Mouse (Mus musculus) embryonic facial prominence, embryonic 13.5 days (tissue): ENCODE results near the gene Cadm2. TPM values are rescaled to one million over a fixed set of nuclear protein-coding genes. Genes with fewer than 3 reads are reported as not detected.

ENCODE experiments used
- ATAC-seq: fragments of 200-750 bp; cut with Nextera tagmentation; 2 replicates; pipeline ENCODE4 v1.8.0; 2017; ENCODE audit warnings: low read depth; ENCODE audit not compliant: insufficient number of reproducible peaks, insufficient read depth, low FRiP score, low TSS enrichment
- H3K27ac ChIP-seq: fragments of 300-500 bp; sonication (generic); 2 replicates; pipeline ENCODE4 v1.5.1; 2015; ENCODE audit warnings: moderate library complexity, mild to moderate bottlenecking, inconsistent platforms
- H3K27me3 ChIP-seq: fragments of 300-500 bp; sonication (generic); 2 replicates; pipeline ENCODE4 v1.6.1; 2015; ENCODE audit warnings: mild to moderate bottlenecking, inconsistent platforms
- H3K36me3 ChIP-seq: fragments of 300-500 bp; sonication (generic); 2 replicates; pipeline ENCODE4 v1.6.1; 2015; ENCODE audit warnings: mild to moderate bottlenecking, inconsistent platforms
- H3K4me1 ChIP-seq: fragments of 300-500 bp; sonication (generic); 2 replicates; pipeline ENCODE4 v1.6.1; 2015; ENCODE audit warnings: inconsistent platforms
- H3K4me2 ChIP-seq: fragments of 300-500 bp; sonication (generic); 2 replicates; pipeline ENCODE4 v1.6.1; 2015; ENCODE audit warnings: moderate library complexity, mild to moderate bottlenecking, inconsistent platforms
- H3K4me3 ChIP-seq: fragments of 300-500 bp; sonication (generic); 2 replicates; pipeline ENCODE4 v1.5.1; 2015; ENCODE audit warnings: mild to moderate bottlenecking, inconsistent platforms
- H3K9ac ChIP-seq: fragments of 300-500 bp; sonication (generic); 2 replicates; pipeline ENCODE4 v1.6.1; 2015; ENCODE audit warnings: mild to moderate bottlenecking, inconsistent platforms
- H3K9me3 ChIP-seq: fragments of 300-500 bp; sonication (generic); 2 replicates; pipeline ENCODE4 v1.6.1; 2016; ENCODE audit warnings: inconsistent platforms
- WGBS: fragments of 180-500 bp; shearing (Covaris S2); methylation state at CpG from one replicate; pipeline ENCODE4 v1.1.7; 2015; ENCODE audit warnings: mixed read lengths; 5-methylcytosine and 5-hydroxymethylcytosine counted together
- polyA plus RNA-seq: library from polyadenylated mRNA; unstranded; fragments of >200 nt; fragmentation: Nextera tagmentation; extraction: Ambion mirVana; gene quantifications from 2 replicates; pipeline ENCODE4 v1.2.1, GENCODE M21; 2015

Gene Cadm2
- polyA plus RNA-seq, 1 experiment from 2014 or later: 3.8 TPM

- Histone ChIP-seq H3K27ac (no peak overlapping the region), H3K4me1 (no peaks in the 10 kb centered on the region), H3K27me3 (no peaks in the 10 kb centered on the region), H3K36me3 (no peaks in the 10 kb centered on the region), H3K9me3 (no peaks in the 10 kb centered on the region), H3K4me2 (no peak overlapping the region), H3K4me3 (no peak overlapping the region), H3K9ac (no peak overlapping the region)
- no peak for ATAC-seq
- WGBS: 76% methylated on average over 5 of the region's 5 CpGs
Measured at GRCm38 (mm10) chr16:67243598-67243997, 377.1 kb downstream of the Cadm2 start.

- Histone ChIP-seq H3K4me2 (no peak overlapping the region), H3K9me3 (no peaks in the 10 kb centered on the region), H3K9ac (no peak overlapping the region), H3K4me1 (no peaks in the 10 kb centered on the region), H3K27ac (no peak overlapping the region), H3K36me3 (no peaks in the 10 kb centered on the region), H3K4me3 (no peak overlapping the region), H3K27me3 (no peaks in the 10 kb centered on the region)
- no peak for ATAC-seq
- 19% methylated on average over 1 of the region's 1 CpGs for WGBS
Measured at GRCm38 (mm10) chr16:67234862-67235261, 385.8 kb downstream of the Cadm2 start.

- no peak overlapping the region for H3K4me3 ChIP-seq
- H3K9ac ChIP-seq: no peak overlapping the region
- no peak overlapping the region for H3K27ac ChIP-seq
- no peak overlapping the region for H3K4me2 ChIP-seq
- H3K27me3 ChIP-seq: no peaks in the 10 kb centered on the region
- no peak for ATAC-seq
- H3K9me3 ChIP-seq: no peaks in the 10 kb centered on the region
- no peaks in the 10 kb centered on the region for H3K36me3 ChIP-seq
- H3K4me1 ChIP-seq: no peaks in the 10 kb centered on the region
- WGBS: 68% methylated on average over 1 of the region's 1 CpGs
Measured at GRCm38 (mm10) chr16:67226696-67227095, 394.0 kb downstream of the Cadm2 start.

- no peak overlapping the region for H3K9ac ChIP-seq
- no peak overlapping the region for H3K27ac ChIP-seq
- no peaks in the 10 kb centered on the region for H3K27me3 ChIP-seq
- no peaks in the 10 kb centered on the region for H3K36me3 ChIP-seq
- no peak overlapping the region for H3K4me2 ChIP-seq
- no peaks in the 10 kb centered on the region for H3K4me1 ChIP-seq
- H3K4me3 ChIP-seq: no peak overlapping the region
- no peak for ATAC-seq
- H3K9me3 ChIP-seq: no peaks in the 10 kb centered on the region
Measured at GRCm38 (mm10) chr16:67203329-67203728, 417.4 kb downstream of the Cadm2 start.

GRCm38 (mm10) chr16:67192852-67193415, 427.8 kb downstream of the Cadm2 start:
- H3K4me3 ChIP-seq: no peak overlapping the region
- H3K4me1 ChIP-seq: no peaks in the 10 kb centered on the region
- WGBS: 79% methylated on average over 4 of the region's 4 CpGs
- ATAC-seq: no peak
- H3K9me3 ChIP-seq: no peaks in the 10 kb centered on the region
- H3K36me3 ChIP-seq: no peaks in the 10 kb centered on the region
- no peaks in the 10 kb centered on the region for H3K27me3 ChIP-seq
- no peak overlapping the region for H3K27ac ChIP-seq
- no peak overlapping the region for H3K9ac ChIP-seq
- no peak overlapping the region for H3K4me2 ChIP-seq

GRCm38 (mm10) chr16:67192395-67192794, 428.3 kb downstream of the Cadm2 start:
- ATAC-seq: no peak
- H3K27ac ChIP-seq: no peak overlapping the region
- no peaks in the 10 kb centered on the region for H3K27me3 ChIP-seq
- no peaks in the 10 kb centered on the region for H3K9me3 ChIP-seq
- 75% methylated on average over 2 of the region's 2 CpGs for WGBS
- H3K4me1 ChIP-seq: no peaks in the 10 kb centered on the region
- no peak overlapping the region for H3K4me3 ChIP-seq
- no peak overlapping the region for H3K9ac ChIP-seq
- H3K4me2 ChIP-seq: no peak overlapping the region
- no peaks in the 10 kb centered on the region for H3K36me3 ChIP-seq

- Histone ChIP-seq H3K4me1 (no peaks in the 10 kb centered on the region), H3K27me3 (no peaks in the 10 kb centered on the region), H3K27ac (no peak overlapping the region), H3K9ac (no peak overlapping the region), H3K9me3 (no peaks in the 10 kb centered on the region), H3K4me3 (no peak overlapping the region), H3K4me2 (no peak overlapping the region), H3K36me3 (no peaks in the 10 kb centered on the region)
- 78% methylated on average over 1 of the region's 1 CpGs for WGBS
- ATAC-seq: no peak
Measured at GRCm38 (mm10) chr16:67186322-67186721, 434.4 kb downstream of the Cadm2 start.

GRCm38 (mm10) chr16:67182958-67183357, 437.8 kb downstream of the Cadm2 start:
- H3K27ac ChIP-seq: no peak overlapping the region
- H3K4me2 ChIP-seq: no peak overlapping the region
- ATAC-seq: no peak
- H3K36me3 ChIP-seq: no peaks in the 10 kb centered on the region
- no peak overlapping the region for H3K9ac ChIP-seq
- no peaks in the 10 kb centered on the region for H3K27me3 ChIP-seq
- no peaks in the 10 kb centered on the region for H3K9me3 ChIP-seq
- 78% methylated on average over 5 of the region's 5 CpGs for WGBS
- no peak overlapping the region for H3K4me3 ChIP-seq
- H3K4me1 ChIP-seq: no peaks in the 10 kb centered on the region

GRCm38 (mm10) chr16:67175386-67175785, 445.3 kb downstream of the Cadm2 start:
- Histone ChIP-seq H3K9me3 (no peaks in the 10 kb centered on the region), H3K4me3 (no peak overlapping the region), H3K27me3 (no peaks in the 10 kb centered on the region), H3K4me2 (no peak overlapping the region), H3K4me1 (no peaks in the 10 kb centered on the region), H3K9ac (no peak overlapping the region), H3K36me3 (no peaks in the 10 kb centered on the region), H3K27ac (no peak overlapping the region)
- 80% methylated on average over 4 of the region's 4 CpGs for WGBS
- ATAC-seq: no peak

GRCm38 (mm10) chr16:67162211-67162790, 458.4 kb downstream of the Cadm2 start:
- H3K27ac ChIP-seq: no peak overlapping the region
- no peak overlapping the region for H3K4me3 ChIP-seq
- 56% methylated on average over 6 of the region's 6 CpGs for WGBS
- H3K9me3 ChIP-seq: no peaks in the 10 kb centered on the region
- H3K4me1 ChIP-seq: no peaks in the 10 kb centered on the region
- H3K9ac ChIP-seq: no peak overlapping the region
- no peaks in the 10 kb centered on the region for H3K27me3 ChIP-seq
- no peak for ATAC-seq
- H3K4me2 ChIP-seq: no peak overlapping the region
- no peaks in the 10 kb centered on the region for H3K36me3 ChIP-seq

GRCm38 (mm10) chr16:67124811-67125210, 495.9 kb downstream of the Cadm2 start:
- Histone ChIP-seq H3K4me3 (no peak overlapping the region), H3K27me3 (no peaks in the 10 kb centered on the region), H3K9ac (no peak overlapping the region), H3K4me2 (no peak overlapping the region), H3K4me1 (no peaks in the 10 kb centered on the region), H3K9me3 (no peaks in the 10 kb centered on the region), H3K27ac (no peak overlapping the region), H3K36me3 (no peaks in the 10 kb centered on the region)
- ATAC-seq: no peak
- WGBS: 48% methylated on average over 4 of the region's 4 CpGs

- WGBS: 67% methylated on average over 5 of the region's 5 CpGs
- Histone ChIP-seq H3K9me3 (no peaks in the 10 kb centered on the region), H3K36me3 (no peaks in the 10 kb centered on the region), H3K27me3 (no peaks in the 10 kb centered on the region), H3K4me3 (no peak overlapping the region), H3K27ac (no peak overlapping the region), H3K4me1 (no peaks in the 10 kb centered on the region), H3K4me2 (no peak overlapping the region), H3K9ac (no peak overlapping the region)
- no peak for ATAC-seq
Measured at GRCm38 (mm10) chr16:67122532-67122931, 498.2 kb downstream of the Cadm2 start.
